Mouse (Mus musculus) lung, postnatal 4 days (tissue): ENCODE measurements around the gene Nmnat1.
A peak's percentile ranks its signal among the peaks of the same experiment; 100 is the strongest.
"Not testable (repeated sequence)": the region's sequence is repeated elsewhere in the genome, so short reads cannot be mapped to it uniquely, and the experiment has no call there.

ENCODE experiments used
- DNase-seq, 2 experiments: peaks; one replicate each; pipeline ENCODE4 v3.0.0; 2021

Gene Nmnat1

GRCm38 (mm10) chr4:149489415-149490240 is 4.6 kb upstream of the Nmnat1 start:
- no peak for DNase-seq

GRCm38 (mm10) chr4:149487729-149488128 is 2.7 kb upstream of the Nmnat1 start:
- DNase-seq = no peak

- peak in 1 of 2 experiments; percentile 21 for DNase-seq
Measured at GRCm38 (mm10) chr4:149485825-149486206, 814 bp upstream of the Nmnat1 start.

DNA sequence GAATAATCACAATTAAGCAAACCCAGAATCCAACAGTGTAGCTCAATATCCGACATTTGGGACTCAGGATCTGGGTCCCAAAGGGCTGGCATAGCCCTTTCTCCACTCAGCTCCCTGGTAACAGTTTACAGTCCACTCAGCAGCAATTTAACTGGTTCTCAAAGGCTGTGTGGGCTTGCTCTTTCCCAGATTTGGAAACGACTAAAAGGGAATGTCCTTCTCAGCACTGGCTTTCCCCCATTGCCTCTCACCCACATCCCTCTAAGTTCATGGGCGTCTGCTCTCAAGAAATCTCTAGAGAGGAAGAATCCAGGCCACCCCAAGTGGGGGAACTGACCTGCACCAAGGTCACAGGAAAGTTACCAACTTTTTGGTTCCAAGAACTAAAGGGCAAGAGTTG is 436 bp downstream of the Nmnat1 start:
- DNase-seq = no peak

DNA sequence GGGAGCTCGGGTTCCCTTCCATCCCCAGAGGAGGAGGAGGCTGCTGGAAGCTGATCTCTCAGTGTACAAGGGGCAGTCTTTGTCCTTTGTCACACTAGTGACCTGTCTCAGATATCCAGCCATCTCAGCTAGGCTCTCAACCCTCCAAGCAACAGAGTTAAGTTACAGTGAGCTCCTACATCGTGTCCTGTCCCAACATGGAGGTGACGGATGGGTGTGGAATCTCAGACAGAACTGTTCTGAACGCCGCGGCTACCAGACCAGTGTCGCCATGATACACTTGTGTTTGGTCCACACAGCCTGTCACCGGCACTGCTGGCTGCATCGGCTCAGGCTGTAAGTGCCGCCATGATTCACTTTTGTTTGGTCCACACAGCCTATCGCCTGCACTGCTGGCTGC is 7.9 kb downstream of the Nmnat1 start, which contains the start of gene Tmem274:
Gene Tmem274 (plus strand): TSS at position 301 of the 400 bp plus-strand sequence.
- no peak for DNase-seq

DNA sequence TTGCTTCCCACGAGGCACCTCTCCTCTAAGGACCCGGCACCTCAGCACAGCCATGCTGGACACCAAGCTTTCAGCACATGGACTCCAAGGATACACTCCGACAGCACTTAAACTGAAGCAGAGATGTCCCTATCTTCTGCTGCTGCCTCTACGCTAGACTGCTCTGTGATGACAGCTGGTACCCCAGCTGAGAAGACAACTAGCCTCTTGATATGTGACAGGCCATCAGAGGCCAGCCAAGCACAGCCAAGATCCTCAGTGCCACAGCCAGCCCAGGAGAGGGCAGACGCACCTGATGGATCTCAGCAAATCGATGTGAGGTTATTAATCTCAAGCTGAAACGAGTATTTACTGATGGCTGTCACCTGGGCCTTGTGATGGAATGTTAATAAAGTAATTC is 9.9 kb downstream of the Nmnat1 start:
- no peak for DNase-seq

DNA sequence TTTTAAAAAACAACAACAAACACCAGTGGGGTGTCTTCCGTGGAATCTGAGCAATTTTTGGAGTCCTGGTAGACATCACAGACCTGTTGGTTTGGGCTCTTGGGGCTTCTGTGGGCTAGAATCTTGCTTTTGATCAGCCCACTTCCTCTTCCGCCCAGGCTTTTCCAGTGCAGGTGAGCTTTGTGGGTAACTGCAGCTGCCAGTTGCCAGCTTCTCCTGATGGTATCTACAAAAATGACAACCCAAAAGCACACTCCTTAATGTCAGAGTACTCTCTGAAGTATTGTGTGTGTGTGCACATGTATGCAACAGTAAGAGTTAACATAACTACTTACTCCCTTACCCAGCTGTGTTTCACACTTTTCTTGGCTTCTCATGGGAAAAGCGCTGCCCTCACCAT is 15.4 kb downstream of the Nmnat1 start:
- no peak for DNase-seq

GRCm38 (mm10) chr4:149463435-149463950 is 21.5 kb downstream of the Nmnat1 start:
- no peak for DNase-seq

DNA sequence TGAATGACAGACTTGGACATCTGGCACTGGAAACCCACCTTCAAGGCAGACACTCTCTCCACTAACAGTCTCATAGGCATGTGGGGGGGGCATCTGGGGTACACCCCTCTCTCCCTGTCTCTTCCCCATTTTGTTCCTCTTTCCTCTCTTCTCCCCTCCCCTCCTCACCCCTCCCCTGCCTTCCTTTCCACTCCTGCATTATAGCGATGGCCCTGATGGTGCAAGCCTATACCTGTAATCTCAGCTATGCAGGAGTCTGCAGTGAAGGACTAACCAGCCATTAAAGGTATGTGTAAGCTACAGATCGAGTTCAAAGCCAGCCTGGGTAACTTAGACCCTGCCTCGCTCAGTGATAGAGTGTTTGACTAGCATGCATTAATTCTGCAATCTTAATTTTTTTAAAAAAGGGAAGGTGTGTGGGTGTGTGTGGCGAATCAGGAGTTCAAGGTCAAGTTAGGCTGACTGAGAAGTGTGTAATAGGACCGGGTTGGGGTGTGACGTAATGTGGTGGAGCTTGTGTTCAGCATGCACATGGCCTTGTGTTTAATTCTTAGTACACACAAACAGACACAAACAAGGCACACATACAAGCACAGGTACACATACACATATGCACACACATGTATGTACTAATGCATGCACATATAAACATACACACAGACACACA is 22.6 kb downstream of the Nmnat1 start:
- DNase-seq = no peak

GRCm38 (mm10) chr4:149461579-149462304 is 23.3 kb downstream of the Nmnat1 start:
- DNase-seq = no peak

- not testable (repeated sequence) for DNase-seq
Measured at GRCm38 (mm10) chr4:149460475-149460874, 24.5 kb downstream of the Nmnat1 start.

- DNase-seq = no peak
Measured at GRCm38 (mm10) chr4:149459425-149459824, 25.6 kb downstream of the Nmnat1 start.

DNA sequence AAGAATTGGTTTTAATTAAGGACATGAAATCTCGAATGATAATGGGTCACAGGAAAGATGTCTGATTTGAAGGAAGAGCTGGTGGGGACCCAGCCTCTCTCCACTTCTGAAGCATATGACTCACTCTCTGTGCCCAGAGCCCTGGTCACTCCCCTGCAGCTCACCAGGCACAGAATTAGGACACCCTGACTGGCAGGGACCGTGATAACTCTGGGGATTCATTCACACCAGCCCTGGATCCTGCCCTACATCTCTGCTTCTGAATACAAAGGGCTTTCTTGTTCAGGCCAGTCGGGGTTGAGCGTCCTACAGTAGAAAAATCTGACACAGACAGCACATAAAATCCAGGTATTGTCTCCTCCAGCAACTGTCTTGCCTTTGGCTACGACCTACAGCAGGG is 26.5 kb downstream of the Nmnat1 start:
- no peak for DNase-seq

- no peak for DNase-seq
Measured at GRCm38 (mm10) chr4:149457831-149458430, 27.1 kb downstream of the Nmnat1 start.

- not testable (repeated sequence) for DNase-seq
Measured at GRCm38 (mm10) chr4:149457163-149457562, 27.8 kb downstream of the Nmnat1 start.

DNA sequence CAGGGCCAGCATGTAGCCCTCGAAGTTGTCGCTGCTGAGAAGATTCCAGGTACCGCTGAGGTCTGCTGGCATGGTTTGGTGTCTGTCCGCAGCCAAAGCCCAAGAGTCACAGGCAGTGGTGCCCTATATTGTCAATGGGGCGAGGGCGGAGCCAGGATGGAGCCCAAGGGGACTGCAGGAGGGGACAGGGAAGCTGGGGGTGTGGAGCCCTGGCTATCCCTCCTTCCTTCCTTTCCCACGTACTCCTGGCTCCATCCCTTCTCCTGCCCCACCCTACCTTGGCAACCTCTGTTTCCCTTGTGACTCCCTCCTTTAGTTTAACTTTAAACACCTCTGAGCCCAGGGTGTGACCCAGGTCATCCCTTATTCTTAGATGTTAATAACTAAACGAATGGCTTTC is 30.1 kb downstream of the Nmnat1 start, which contains the start of gene Rbp7:
Gene Rbp7 (minus strand): TSS at position 100 of the 400 bp plus-strand sequence.
- DNase-seq = no peak

DNA sequence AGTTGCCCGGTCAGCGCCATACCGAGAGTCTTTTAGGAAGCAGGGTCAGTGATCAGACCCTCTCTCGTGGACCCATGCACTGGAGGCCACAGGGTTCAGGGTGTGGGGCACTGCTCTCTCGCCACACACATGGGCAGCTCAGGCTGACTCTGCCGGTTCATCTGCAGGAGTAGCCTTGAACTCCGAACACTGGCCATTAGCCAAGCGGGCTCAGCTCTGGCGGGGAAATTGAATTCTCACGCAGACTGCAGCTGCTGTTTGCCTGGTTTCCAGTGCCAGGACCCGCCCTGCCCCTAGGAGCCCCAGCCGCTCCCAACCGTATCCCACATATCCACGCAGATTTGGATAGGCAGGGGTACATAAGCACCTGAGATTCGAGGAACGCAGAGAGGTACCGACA is 30.7 kb downstream of the Nmnat1 start:
- DNase-seq = no peak

DNA sequence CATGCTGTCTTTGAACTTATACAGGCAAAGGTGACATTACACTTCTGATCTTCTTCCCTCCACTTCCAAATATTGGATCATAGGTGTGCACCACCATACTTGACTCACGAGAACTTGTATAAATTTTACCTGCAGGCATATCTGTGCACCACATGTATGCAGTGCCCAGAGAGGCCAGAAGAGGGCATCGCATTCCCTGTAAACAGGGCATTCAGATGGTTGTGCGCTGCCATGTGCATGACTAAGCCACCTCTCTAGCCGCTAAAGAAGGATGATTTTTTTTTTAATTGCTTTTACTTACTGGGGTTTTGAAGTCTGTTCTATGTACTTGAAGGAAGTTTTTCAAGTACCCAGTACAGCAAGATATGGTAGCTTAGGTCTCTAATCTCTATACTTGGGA is 31.3 kb downstream of the Nmnat1 start:
- peak in 1 of 2 experiments; percentile 39 for DNase-seq

DNA sequence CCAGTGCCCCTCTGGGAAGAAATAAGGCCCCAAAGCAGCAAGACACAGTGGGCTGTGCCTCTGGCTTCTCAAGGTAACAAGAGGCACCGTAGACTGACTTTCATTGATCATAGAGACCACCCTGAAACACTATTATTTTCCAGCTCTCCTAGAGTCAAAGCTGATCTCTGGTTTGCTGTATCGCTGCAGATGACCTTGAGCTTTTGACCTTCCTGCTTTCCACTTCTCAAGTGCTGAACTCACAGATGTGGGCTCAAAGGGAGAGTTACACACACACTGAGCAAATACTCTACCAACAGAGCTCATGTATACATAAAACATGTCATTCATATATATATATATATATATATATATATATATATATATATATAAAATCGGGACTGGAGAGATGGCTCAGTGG is 34.4 kb downstream of the Nmnat1 start:
- no peak for DNase-seq

GRCm38 (mm10) chr4:149446309-149446708 is 38.7 kb downstream of the Nmnat1 start:
- DNase-seq = no peak

- DNase-seq = peak; percentile 73 to 80
Measured at GRCm38 (mm10) chr4:149445868-149446267, 39.1 kb downstream of the Nmnat1 start.

DNA sequence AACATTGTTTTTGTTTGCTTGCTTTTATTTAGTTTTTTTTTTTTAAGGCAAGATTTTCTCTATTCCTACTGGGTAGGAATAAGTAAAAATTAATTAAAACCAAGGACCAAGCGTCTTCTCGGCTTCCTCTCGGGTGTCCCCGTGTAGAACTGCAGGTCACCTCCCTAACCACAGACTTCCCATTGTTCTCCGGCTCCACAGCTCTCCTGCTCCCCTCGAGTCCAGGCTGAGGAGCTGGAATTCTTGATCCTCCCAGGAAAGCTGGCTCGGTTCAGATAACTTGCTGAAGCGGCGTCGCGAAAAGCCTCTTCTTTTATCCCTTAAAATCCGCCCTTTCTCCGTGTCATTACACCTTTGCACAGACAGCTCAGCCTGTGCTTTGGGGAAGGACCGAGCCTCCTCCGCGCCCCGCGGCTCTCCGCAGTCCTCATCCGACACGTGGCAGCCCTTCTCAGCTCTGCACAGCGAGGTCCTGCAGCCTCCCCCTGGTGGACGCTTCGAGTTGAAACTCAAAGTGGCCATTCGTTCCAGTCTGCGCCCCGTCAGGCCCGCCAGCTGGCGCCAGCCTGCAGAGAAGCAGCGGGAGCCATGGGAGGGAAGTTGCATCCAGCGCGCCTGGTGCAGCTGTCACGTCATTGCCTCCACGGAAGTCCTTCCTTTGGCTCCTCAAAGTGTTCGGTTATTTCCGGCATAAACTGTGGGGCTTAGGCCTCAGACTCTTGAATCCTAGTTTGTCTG is 39.9 kb downstream of the Nmnat1 start:
- peak; percentile 94 to 95 for DNase-seq
